Mouse (Mus musculus) thymus, adult 2 months (tissue): ENCODE results near the gene Gm20479. TPM values are rescaled to one million over a fixed set of nuclear protein-coding genes. Genes with fewer than 3 reads are reported as not detected.

ENCODE experiments used
- DNase-seq: peaks from one replicate; pipeline ENCODE4 v3.0.0; 2021
- H3K27ac ChIP-seq: fragments of 200-500 bp; 2 replicates; pipeline ENCODE4 v1.5.1; 2012; ENCODE audit warnings: low read length, control low read depth; ENCODE audit not compliant: control insufficient read depth, insufficient read depth
- H3K27me3 ChIP-seq: fragments of 200-500 bp; 2 replicates; pipeline ENCODE4 v1.6.1; 2012; ENCODE audit warnings: mild to moderate bottlenecking, low read length, moderate library complexity, mixed read lengths; ENCODE audit not compliant: control insufficient read depth, insufficient read depth
- H3K36me3 ChIP-seq: fragments of 200-500 bp; 2 replicates; pipeline ENCODE4 v1.6.1; 2012; ENCODE audit warnings: mild to moderate bottlenecking, low read length, moderate library complexity; ENCODE audit not compliant: control insufficient read depth, insufficient read depth
- H3K4me1 ChIP-seq: fragments of 200-500 bp; replicated peaks from 2 replicates; pipeline ENCODE4 v1.6.1; 2012; ENCODE audit warnings: low read length; ENCODE audit not compliant: control insufficient read depth, insufficient read depth
- H3K4me3 ChIP-seq: fragments of 200-500 bp; 2 replicates; pipeline ENCODE4 v1.5.1; 2012; ENCODE audit warnings: mild to moderate bottlenecking, low read length, control low read depth, moderate library complexity; ENCODE audit not compliant: control insufficient read depth, insufficient read depth
- CTCF ChIP-seq: fragments of 200-500 bp; IDR thresholded peaks from 2 replicates; pipeline ENCODE4 v1.5.1; 2012; ENCODE audit warnings: mild to moderate bottlenecking, control low read depth, low read length, moderate library complexity, borderline replicate concordance; ENCODE audit not compliant: control insufficient read depth, poor library complexity, insufficient read depth; ENCODE audit errors: extremely low read depth
- POLR2A ChIP-seq: fragments of 200-500 bp; IDR thresholded peaks from 2 replicates; pipeline ENCODE4 v1.6.1; 2012; ENCODE audit warnings: mild to moderate bottlenecking, low read length, control low read depth, moderate library complexity; ENCODE audit not compliant: control insufficient read depth, poor library complexity, insufficient read depth; ENCODE audit errors: extremely low read depth
- WGBS: fragments of 180-500 bp; shearing (Covaris S2); methylation state at CpG from one replicate; pipeline ENCODE4 v1.1.7; 2018; 5-methylcytosine and 5-hydroxymethylcytosine counted together
- polyA plus RNA-seq: library from polyadenylated mRNA; depleted of rRNA; stranded (reverse); fragments of >200 nt; gene quantifications from 2 replicates; pipeline ENCODE4 v1.2.3, GENCODE M21; 2012

The Gm20479 gene
- polyA plus RNA-seq, 1 experiment = not detected

DNA sequence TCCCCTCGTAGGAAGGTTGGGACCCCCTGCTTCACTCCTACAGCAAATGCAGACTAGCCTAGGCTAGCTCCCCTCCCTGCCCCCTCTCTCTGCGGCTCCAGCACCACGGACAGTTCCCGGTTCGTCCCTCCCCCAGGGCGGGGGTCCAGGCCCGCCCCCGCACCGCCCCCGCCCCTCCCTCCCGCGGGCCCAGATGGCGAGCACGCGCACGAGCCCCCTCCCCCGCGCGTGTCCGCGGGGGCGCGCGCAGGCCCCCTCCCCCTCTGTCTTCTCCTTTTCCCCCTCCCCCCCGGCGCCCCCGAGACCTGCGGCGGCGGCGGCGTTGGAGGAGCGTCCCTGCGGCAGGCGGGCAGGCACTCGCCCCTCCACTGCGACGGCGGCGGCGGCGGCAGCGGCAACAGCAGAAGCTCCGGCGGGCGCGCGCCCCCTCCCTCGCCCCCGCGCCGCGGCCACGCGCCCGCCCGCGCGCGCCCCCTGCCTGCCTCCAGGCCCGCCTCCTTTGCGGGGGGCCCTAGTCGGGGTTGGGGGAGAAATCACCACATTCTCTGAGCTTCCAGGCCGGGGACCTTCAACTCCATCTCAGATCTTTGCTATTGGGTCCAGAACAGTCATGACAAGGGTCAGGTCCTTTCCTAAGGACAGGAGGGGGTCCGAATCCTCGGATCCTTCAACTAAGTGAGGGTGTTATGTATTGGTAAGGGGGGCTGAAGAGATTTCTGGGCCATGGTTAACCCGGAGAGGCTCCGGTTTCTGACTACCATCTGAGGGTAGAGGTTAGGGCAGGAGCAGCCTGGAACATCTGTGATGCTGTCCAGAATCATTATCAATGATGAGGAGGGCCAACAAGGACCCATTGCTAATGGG lies 39.2 kb upstream of the Gm20479 start:
- 4% methylated on average over 63 of the region's 68 CpGs for WGBS
- TF ChIP-seq CTCF (no peak), POLR2A (no peak)
- H3K4me3 ChIP-seq = no peak overlapping the region
- DNase-seq = peak; percentile 30
- no peak overlapping the region for H3K27ac ChIP-seq
- peaks cover 15% of the 10 kb centered on the region; the same call in 1 of the 2 replicates for H3K27me3 ChIP-seq
- H3K4me1 ChIP-seq = 0 out of 2 replicates have a peak, but pooled peaks cover 2% of the 10 kb centered on the region
- no peaks in the 10 kb centered on the region for H3K36me3 ChIP-seq

DNA sequence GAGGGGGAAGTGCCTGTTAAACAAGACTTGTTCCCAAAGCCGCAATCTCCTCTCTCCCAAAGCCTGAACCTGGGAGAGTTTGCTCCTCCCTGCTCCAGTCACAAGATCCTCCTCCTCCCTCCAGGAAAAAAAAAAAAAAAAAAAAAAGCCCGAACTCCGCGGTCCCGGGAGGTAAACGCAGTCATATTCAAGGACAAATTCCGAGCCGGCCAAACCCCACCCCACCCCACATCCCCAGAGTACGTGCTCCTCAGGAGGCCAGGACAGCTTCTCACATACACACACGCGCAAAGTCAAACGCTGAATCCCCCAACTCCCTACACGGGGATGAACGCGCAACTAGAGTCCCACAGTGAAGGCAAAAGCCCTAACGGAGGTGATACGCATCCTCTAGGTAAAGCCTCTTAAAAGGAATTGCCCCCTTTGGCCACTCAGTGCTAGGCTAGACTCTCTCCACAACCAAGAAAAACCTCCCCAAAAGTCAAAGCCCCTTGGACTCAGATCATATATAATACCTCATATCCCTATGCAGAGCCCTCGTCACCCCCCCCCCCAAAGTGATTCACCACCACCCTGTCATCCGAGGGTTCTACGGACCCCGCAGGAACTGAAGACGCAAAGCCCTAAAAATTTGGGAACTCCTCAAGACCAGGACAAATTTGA lies 38.4 kb upstream of the Gm20479 start:
- Histone ChIP-seq H3K36me3 (no peaks in the 10 kb centered on the region), H3K4me3 (no peak overlapping the region), H3K27ac (no peak overlapping the region), H3K4me1 (0 out of 2 replicates have a peak, but pooled peaks cover 2% of the 10 kb centered on the region), H3K27me3 (peaks cover 15% of the 10 kb centered on the region; the same call in 1 of the 2 replicates)
- WGBS = 10% methylated on average over 22 of the region's 22 CpGs
- TF ChIP-seq CTCF = no peak
- no peak for TF ChIP-seq POLR2A
- no peak for DNase-seq

DNA sequence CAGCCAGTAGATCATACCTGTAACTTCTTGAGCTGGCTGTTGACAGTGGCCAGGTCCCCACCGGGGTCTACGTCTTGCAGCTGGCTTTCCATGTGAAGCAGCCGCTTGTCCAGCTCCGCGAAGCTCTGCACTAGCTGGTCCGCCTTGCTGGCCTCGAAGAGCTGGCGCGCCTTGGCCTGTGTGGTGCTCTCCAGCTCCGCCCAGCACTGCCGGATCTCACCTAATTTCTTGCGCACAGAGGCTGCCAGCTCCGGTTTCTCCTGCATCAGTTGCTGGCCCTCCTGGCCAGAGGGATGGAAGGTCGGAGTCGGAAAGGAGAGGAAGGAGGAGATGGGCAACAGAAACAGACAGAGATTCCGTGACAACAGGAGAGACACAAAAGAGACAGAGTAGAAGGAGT lies 34.2 kb upstream of the Gm20479 start:
- Histone ChIP-seq H3K4me3 (no peak overlapping the region), H3K36me3 (no peaks in the 10 kb centered on the region), H3K27me3 (peaks cover 5% of the 10 kb centered on the region; the same call in 1 of the 2 replicates), H3K27ac (no peak overlapping the region), H3K4me1 (0 out of 2 replicates have a peak, but pooled peaks cover under 1% of the 10 kb centered on the region)
- 50% methylated on average over 16 of the region's 16 CpGs for WGBS
- DNase-seq = no peak
- TF ChIP-seq POLR2A = no peak
- TF ChIP-seq CTCF = no peak

DNA sequence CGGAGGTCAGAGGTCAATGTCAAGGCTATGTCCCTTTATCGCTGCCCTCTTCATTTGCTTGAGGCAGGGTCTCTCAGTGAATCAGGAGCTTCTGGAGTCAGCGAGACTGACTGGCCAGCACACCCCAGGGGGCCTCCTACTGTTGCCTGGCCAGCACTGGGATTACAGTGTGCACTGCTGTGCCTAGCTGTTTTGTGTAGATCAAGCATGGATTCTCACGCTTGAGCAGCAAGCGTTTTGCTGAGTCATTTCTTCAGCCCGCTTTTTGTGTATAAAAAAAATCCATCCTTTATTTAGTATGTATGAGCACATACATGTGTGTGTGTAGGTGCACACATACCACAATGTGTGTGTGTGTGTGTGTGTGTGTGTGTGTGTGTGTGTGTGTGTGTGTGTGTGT lies 32.0 kb upstream of the Gm20479 start:
- Histone ChIP-seq H3K27me3 (no peaks in the 10 kb centered on the region), H3K4me3 (no peak overlapping the region), H3K4me1 (no peaks in the 10 kb centered on the region), H3K27ac (no peak overlapping the region), H3K36me3 (no peaks in the 10 kb centered on the region)
- TF ChIP-seq POLR2A (no peak), CTCF (no peak)
- WGBS = 53% methylated on average over 6 of the region's 6 CpGs
- DNase-seq = no peak

DNA sequence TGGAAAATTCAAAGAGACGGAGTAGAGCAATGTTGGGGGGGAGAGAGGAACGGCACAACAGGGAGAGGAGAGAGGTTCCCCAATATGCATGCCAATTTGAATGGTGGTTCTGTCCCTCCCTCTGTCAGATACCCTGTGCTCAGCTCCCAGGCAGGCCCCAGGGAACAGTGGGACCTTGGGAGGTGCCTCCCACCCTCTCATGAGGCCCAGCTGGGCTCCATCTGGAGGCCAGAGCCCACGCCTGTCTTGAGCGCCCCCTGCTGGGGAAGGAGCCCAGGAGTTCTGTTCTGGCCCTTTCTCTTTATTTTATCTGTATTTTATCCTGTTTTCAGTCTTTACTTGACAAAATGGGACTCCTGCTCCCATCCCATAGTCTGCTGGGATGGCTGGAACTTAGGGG lies 27.5 kb upstream of the Gm20479 start:
- Histone ChIP-seq H3K36me3 (no peaks in the 10 kb centered on the region), H3K4me1 (no peaks in the 10 kb centered on the region), H3K27me3 (no peaks in the 10 kb centered on the region), H3K27ac (no peak overlapping the region), H3K4me3 (no peak overlapping the region)
- DNase-seq = peak; percentile 67
- 47% methylated on average over 4 of the region's 4 CpGs for WGBS
- peak; percentile 85; the same call in 1 of the 2 replicates for TF ChIP-seq CTCF
- TF ChIP-seq POLR2A = no peak

DNA sequence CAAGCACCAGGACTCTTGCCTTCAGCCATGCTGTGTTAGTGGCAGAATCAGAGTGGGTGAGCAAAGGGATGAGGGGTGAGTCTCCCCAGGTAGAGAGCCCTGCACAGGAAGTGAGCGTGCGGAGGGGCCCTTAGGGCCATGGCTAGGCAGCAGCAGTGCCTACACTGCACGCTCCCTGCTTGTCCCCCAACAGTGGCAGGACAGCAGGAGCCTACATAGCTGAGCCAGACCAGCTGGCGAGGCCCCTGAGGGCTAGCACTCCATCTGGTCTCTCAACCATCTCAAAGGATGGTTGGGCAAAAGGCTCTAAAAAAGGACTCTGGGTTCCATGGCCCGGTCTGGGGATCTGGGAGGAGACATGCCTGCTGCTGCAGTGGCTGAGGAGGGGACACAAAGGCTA lies 26.9 kb upstream of the Gm20479 start:
- H3K27ac ChIP-seq = no peak overlapping the region
- no peak overlapping the region for H3K4me3 ChIP-seq
- no peaks in the 10 kb centered on the region for H3K4me1 ChIP-seq
- 92% methylated on average over 5 of the region's 5 CpGs for WGBS
- no peaks in the 10 kb centered on the region for H3K36me3 ChIP-seq
- no peaks in the 10 kb centered on the region for H3K27me3 ChIP-seq
- TF ChIP-seq CTCF (no peak), POLR2A (no peak)
- DNase-seq = no peak
